ENCODE assay signal across 8 mouse cellular contexts in genomic region chr6:81817050-81817827, GRCm38 (mm10).
DNase-seq lines count a peak whose midpoint lies in the region; ATAC-seq lines count a peak whose summit lies in the region.

No protein-coding gene starts in this region.

- no peaks in the 10 kb centered on the region for H3K4me1 ChIP-seq in midbrain, embryonic 13.5 days (replicated peaks)

- H3K9me3 ChIP-seq in midbrain, embryonic 13.5 days: no peaks in the 10 kb centered on the region

- no peaks in the 10 kb centered on the region for H3K27me3 ChIP-seq in midbrain, embryonic 13.5 days

- H3K9ac ChIP-seq in midbrain, embryonic 13.5 days (replicated peaks): no peak overlapping the region

- ATAC-seq in midbrain, embryonic 13.5 days: peak; percentile 82

- no peaks in the 10 kb centered on the region for H3K36me3 ChIP-seq in midbrain, embryonic 13.5 days

- no peak overlapping the region for H3K27ac ChIP-seq in midbrain, embryonic 13.5 days

- DNase-seq in gastrocnemius, postnatal 10 days: peak; percentile 18
- DNase-seq in gastrocnemius, postnatal 14 days: no peak
- DNase-seq in MN1 (ENCODE audit: low spot score): peak; percentile 59
- peak; percentile 80 to 81 for DNase-seq in cerebellum, postnatal 14 days
- DNase-seq in heart, postnatal 10 days: peak; percentile 39 to 64
- peak; percentile 59 to 72 for DNase-seq in layer of hippocampus, postnatal 36 days
- DNase-seq in thymus, postnatal 25 days: no peak

- intact Hi-C loops in gastrocnemius, postnatal 14 days (cut with DNase I; ENCODE audit: low total_unique reads): no loop called here
- intact Hi-C loops in heart, postnatal 10 days (cut with DNase I): no loop called here

- H3K4me3 ChIP-seq in midbrain, embryonic 13.5 days (replicated peaks): no peak overlapping the region

- WGBS in midbrain, embryonic 13.5 days: 72% methylated on average over 9 of the region's 9 CpGs

- no peak overlapping the region for H3K4me2 ChIP-seq in midbrain, embryonic 13.5 days (replicated peaks)

Comparison
In these comparisons a context has a peak if more than half of its experiments do, and no peak if none do; other contexts are left out.
1. DNase-seq: peak in gastrocnemius, postnatal 10 days (single experiment), MN1 (single experiment), cerebellum, postnatal 14 days (2 of 2), heart, postnatal 10 days (2 of 2) and layer of hippocampus, postnatal 36 days (2 of 2); none in gastrocnemius, postnatal 14 days (single experiment) and thymus, postnatal 25 days (single experiment).